Mouse (Mus musculus) thymus, postnatal 10 days (tissue): ENCODE data around the gene Psg28.
"Not testable (repeated sequence)": the region's sequence is repeated elsewhere in the genome, so short reads cannot be mapped to it uniquely, and the experiment has no call there.

Experiments used
- DNase-seq, 2 experiments: peaks; one replicate each; pipeline ENCODE4 v3.0.0; 2021; ENCODE audit warnings: low spot score in 2 of 2

Psg28 gene

GRCm38 (mm10) chr7:18431941-18432340, at the start of gene Psg28:
Gene Psg28 (minus strand): TSS chr7:18432041.
- not testable (repeated sequence) for DNase-seq

- no peak for DNase-seq
Measured at GRCm38 (mm10) chr7:18403407-18403806, 28.4 kb downstream of the Psg28 start.

- DNase-seq: no peak
Measured at GRCm38 (mm10) chr7:18402527-18403237, 29.2 kb downstream of the Psg28 start.

GRCm38 (mm10) chr7:18391483-18391882, 40.4 kb downstream of the Psg28 start:
- DNase-seq: not testable (repeated sequence)

- DNase-seq: no peak
Measured at GRCm38 (mm10) chr7:18378295-18378694, 53.5 kb downstream of the Psg28 start.
